Mouse (Mus musculus) left cerebral cortex, adult 11 months (tissue): ENCODE measurements around the gene Anapc2.

ENCODE experiments used
- DNase-seq: peaks from one replicate; pipeline ENCODE4 v3.0.0; 2022; ENCODE audit warnings: low spot score

Anapc2 gene

GRCm38 (mm10) chr2:25303931-25304656, 31.8 kb downstream of the Anapc2 start:
- no peak for DNase-seq

- no peak for DNase-seq
Observed at GRCm38 (mm10) chr2:25304657-25305541, 32.6 kb downstream of the Anapc2 start.

- DNase-seq: no peak
Observed at GRCm38 (mm10) chr2:25305587-25306359, 33.5 kb downstream of the Anapc2 start.

GRCm38 (mm10) chr2:25310180-25310579, 37.9 kb downstream of the Anapc2 start:
- DNase-seq: no peak

DNA sequence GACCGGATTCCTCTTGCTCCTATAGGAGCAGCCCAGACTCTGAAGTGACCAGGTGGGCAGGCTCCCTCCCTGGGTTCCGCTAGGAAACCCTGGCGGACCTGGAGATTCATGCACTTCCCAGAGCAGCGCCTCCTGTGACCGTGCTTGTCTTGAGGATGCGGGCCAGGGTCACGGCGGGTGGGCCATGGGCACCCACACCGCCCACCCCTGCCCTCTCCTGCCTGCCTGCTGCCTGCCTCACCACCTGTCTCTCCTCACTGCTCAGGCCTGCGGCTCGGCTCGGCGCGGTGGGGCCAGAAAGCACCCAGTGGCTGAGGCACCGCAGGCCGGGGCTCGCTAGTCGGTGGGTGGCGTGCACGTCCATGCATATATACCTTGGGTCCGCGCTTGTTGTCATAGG, 38.7 kb downstream of the Anapc2 start:
- no peak for DNase-seq

DNA sequence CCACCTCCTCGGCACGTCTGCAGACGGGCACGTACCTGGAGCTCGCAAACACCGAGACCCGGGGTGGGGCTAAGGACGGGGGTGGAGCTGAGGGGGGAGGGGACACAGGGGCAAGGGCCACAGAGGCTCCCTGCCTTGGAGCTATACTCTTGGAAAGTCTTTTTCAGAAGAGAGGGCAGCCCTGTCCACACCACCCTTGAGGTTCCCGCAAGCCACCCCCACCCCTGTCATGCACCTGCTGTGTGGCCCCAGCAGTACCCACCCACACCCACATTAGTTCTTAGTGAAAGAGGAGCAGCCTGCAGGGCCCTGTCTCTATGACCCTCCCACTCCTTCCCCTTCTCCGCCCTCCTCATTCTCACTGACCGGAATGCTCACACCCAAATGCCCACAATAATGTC, 39.2 kb downstream of the Anapc2 start:
- DNase-seq: no peak

- DNase-seq: peak; percentile 55
Observed at GRCm38 (mm10) chr2:25318119-25318966, 46.1 kb downstream of the Anapc2 start.

DNA sequence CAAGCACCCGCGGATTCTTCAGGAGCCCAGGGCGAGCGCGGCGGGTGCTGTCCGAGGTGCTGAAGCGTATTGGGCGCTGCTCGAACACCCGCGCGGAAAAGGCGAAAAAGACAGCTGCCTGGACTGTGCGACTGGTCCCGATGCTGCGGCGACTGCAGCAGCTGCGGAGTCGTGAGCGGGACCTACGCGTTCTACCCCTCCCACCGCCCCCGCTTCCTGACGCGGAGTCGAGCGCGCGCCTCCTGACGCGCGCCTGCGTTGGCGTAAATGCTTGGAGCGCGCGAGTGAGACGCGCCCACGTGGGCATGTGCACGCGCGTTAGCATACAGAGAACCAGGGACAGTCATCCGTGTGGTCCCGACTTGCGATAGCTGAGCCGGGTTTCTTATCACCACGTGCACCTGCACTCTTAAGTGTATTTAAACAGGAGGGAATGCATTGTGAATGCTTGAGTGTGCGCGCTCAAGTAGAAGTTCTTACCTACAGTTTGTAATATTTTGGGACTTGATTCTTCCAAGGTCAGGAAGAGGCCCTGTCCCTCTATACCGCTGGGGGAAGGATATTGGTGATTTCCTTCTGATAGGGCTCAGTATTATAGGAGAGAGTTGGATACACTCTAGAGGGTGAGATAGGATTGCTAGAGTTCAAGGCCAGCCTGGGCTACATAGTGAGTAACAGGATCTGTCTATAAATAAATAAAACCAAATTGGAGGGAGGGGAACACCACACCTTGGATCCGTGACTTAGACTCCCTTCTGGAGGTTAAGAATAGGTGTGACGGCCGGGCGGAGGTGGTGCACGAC, 46.9 kb downstream of the Anapc2 start, which contains the start of gene Grin1:
TSS of gene Grin1 (minus strand) at position 217 of the 803 bp plus-strand sequence.
- peak; percentile 86 for DNase-seq

DNA sequence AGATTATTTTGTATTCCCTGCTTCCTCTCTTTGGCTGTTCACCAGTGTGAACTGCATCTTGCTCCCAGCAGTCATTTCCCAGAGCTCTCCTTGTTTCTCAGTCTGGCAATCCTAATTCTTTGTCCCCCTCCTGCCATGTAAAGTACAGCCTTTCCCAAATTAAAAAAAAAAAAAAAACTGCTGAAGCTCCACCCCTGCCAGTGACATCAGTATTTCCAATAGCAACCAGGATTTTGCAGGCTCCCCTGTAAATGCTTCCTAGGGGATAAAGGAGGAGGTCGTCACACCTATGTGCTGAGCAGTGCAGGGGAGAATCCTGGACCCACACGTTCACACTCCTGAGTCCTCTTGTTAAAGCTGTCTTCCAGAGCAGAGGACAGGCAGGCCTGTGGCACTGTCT, 47.8 kb downstream of the Anapc2 start:
- DNase-seq: no peak

- no peak for DNase-seq
Observed at GRCm38 (mm10) chr2:25326036-25326435, 53.8 kb downstream of the Anapc2 start.

- no peak for DNase-seq
Observed at GRCm38 (mm10) chr2:25328440-25328839, 56.2 kb downstream of the Anapc2 start.

DNA sequence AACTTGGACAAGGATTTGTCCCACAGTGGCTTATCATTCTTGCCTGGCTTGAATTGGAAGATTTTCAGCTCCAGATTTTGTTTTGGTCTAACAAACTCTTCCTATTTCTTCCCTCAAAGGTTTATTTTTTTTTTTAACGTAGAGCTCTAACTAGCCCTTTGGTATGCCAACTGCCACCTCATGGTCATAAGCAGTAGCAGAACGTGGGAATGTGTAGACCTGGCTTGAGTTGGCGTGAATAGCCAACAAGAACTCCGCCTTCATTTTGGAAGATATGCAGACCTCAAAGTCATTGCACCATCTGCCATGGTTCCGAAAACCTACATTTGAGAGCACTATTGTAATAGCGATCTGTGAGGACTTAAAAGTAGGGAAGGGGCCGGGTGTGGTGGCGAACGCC, 59.2 kb downstream of the Anapc2 start:
- DNase-seq: no peak

- peak; percentile 99 for DNase-seq
Observed at GRCm38 (mm10) chr2:25332286-25333160, 60.2 kb downstream of the Anapc2 start, which contains the start of gene Man1b1. TSS of gene Man1b1 (plus strand) at chr2:25332338.

GRCm38 (mm10) chr2:25333569-25333968, 61.3 kb downstream of the Anapc2 start:
- DNase-seq: no peak
